Mouse (Mus musculus) brown adipose tissue, adult 24 weeks (tissue): ENCODE results near the gene Atpaf1. TPM values are rescaled to one million over a fixed set of nuclear protein-coding genes. Genes with fewer than 3 reads are reported as not detected.

Experiments
- H3K27ac ChIP-seq: fragments of 200-500 bp; replicated peaks from 2 replicates; pipeline ENCODE4 v1.5.1; 2012; ENCODE audit warnings: low read depth, mild to moderate bottlenecking, low read length
- H3K4me1 ChIP-seq: fragments of 200-500 bp; 2 replicates; pipeline ENCODE4 v1.6.1; 2012; ENCODE audit warnings: low read length, mixed read lengths; ENCODE audit not compliant: control insufficient read depth, insufficient read depth, insufficient read length
- H3K4me3 ChIP-seq: fragments of 200-500 bp; 2 replicates; pipeline ENCODE4 v1.5.1; 2012; ENCODE audit warnings: low read depth, mild to moderate bottlenecking, low read length, moderate library complexity; ENCODE audit not compliant: insufficient read depth
- polyA plus RNA-seq: library from polyadenylated mRNA; stranded (reverse); fragments of >200 nt; gene quantifications from 2 replicates; pipeline ENCODE4 v1.2.4, GENCODE M21; 2012; ENCODE audit not compliant: missing spikeins, insufficient read depth, insufficient read length

Gene Atpaf1
- polyA plus RNA-seq = 48.5 and 53.5 TPM in 2 replicates

DNA sequence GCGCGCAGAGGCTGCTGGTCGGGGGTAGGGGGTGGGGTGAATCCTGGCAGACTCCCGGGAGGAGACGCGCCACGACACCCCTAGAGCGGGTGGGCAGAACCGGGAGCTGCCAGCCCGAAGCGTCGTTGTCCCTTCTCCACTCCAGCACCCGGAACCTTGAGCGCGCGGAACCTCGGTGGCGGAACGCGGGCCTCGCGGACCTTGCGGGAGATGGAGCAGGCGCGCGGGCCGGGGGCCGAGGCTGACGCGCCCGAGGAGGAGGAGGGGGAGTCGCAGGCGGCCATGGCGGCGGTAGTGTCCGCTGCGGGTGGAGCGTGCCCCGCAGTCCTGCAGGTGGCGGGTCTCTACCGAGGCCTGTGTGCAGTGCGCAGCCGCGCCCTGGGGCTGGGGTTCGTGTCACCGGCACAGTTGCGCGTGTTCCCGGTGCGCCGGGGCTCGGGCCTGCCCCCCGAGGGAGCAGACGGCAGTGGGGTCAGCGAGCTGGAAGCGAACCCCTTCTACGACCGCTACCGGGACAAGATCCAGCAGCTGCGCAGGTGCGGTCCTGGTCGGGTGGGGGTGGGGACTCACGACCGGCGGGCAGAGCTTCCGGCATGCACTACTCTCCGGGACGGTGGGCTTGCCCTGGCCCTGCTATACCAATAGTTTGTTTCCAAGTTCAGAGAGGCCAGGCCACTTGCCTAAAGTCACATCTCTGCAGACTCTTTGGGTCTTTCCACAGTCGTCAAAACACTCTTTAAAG is at the start of gene Atpaf1:
Gene Atpaf1, plus strand, starts transcription at position 44 of the 742 bp plus-strand sequence.
- Histone ChIP-seq H3K4me1 (peaks cover 2% of the 10 kb centered on the region; the same call in 1 of the 2 replicates), H3K27ac (peak within 1 kb of the TSS; percentile 46), H3K4me3 (peak within 1 kb of the TSS; percentile 89)

- peaks cover 14% of the 10 kb centered on the region for H3K4me1 ChIP-seq
- no peak overlapping the region for H3K4me3 ChIP-seq
- H3K27ac ChIP-seq = no peak overlapping the region
Measured at GRCm38 (mm10) chr4:115734867-115735266, 49.7 kb upstream of the Atpaf1 start.

DNA sequence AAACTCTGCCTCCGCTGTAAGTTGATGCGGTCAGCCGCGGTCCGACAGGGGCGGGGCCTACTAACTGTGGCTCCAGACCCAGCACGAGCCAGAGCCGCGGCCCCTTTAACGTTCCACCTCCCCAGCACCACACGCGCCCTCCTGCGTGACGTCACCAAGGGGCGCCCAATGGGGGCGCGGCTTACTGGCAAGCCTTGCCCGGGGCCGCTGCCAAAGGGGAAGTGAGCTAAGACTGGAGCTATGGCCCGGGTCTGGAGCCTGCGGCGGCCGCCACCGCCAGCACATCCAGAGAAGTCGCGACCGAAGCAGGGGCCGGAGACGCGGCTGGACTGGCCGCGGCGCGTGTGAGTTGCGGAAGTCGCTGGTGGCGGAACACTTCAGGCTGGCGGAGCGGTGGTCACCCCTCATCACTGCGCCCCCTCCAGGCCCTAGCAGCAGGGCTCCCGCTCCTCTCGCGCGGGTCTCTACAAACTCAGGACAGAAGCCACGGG is 47.0 kb upstream of the Atpaf1 start, which contains the start of gene Efcab14:
Gene Efcab14, plus strand, starts transcription at position 194 of the 491 bp plus-strand sequence.
- peaks cover 14% of the 10 kb centered on the region for H3K4me1 ChIP-seq
- peak within 1 kb of the TSS; percentile 83 for H3K4me3 ChIP-seq
- peak within 1 kb of the TSS; percentile 62 for H3K27ac ChIP-seq

DNA sequence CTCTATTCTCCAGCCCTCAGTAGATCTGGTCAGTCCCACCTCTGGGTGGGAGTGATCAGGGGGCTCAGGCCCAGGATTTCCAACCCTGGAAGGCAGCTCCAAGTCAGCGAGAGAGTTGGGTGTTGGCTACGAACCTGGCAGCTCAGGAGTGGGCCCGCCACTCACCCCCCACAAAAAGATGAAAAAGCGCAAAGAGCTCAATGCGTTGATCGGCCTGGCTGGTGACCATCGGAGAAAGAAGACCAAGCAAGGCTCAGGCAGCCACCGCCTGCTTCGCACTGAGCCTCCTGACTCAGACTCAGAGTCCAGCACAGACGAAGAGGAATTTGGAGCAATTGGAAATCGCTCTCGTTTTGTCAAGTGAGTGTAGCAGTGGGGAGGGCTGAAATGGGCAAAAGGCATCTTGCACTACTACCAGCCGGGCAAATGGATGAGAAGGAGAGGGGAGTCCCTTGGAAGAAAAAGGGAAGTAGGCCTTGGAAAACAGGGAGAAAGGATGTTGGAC is 46.1 kb upstream of the Atpaf1 start:
- Histone ChIP-seq H3K4me3 (peak overlapping the region; percentile 83), H3K4me1 (peaks cover 10% of the 10 kb centered on the region), H3K27ac (no peak overlapping the region)

DNA sequence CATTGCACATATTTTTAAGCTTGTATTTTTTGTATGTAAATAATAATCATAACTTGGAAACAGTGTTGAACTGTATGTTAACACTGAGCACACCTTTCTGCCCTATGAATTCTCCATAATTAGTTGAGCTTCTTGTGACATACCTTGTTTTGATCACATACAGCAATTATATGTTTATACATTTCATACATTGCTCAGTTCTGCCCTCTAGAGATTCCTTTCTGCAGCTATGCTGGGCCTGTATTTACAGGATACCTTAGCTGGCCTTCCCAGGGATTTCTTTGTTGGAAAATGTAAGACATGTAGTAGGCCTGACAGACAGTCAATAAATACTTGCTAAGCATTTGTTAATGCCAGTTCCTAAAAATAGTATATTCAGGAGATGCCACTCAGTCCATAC is 42.0 kb upstream of the Atpaf1 start:
- Histone ChIP-seq H3K27ac (no peak overlapping the region), H3K4me3 (no peak overlapping the region), H3K4me1 (peaks cover 10% of the 10 kb centered on the region)

DNA sequence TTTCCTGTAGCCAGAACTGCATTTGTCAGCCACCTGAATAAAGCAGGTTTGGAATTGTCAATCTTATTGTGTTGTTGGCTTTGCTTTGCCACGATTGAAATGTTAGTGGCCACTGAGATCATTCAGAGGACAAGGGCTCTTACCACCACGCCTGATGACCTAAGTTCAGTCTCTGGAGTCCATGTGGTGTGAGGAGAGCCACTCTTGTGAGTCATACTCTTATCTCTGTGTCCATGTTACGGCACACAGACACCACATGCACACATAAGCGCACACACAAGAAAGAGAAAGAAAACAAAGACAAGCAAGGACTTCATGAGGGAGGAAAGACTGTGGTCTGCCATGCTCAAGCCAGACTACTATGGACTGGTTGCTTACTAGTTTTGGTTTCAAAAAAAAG is 41.5 kb upstream of the Atpaf1 start:
- Histone ChIP-seq H3K4me3 (no peak overlapping the region), H3K27ac (no peak overlapping the region), H3K4me1 (peaks cover 10% of the 10 kb centered on the region)

- Histone ChIP-seq H3K27ac (no peak overlapping the region), H3K4me3 (no peak overlapping the region), H3K4me1 (no peaks in the 10 kb centered on the region)
Measured at GRCm38 (mm10) chr4:115748181-115748580, 36.4 kb upstream of the Atpaf1 start.

- Histone ChIP-seq H3K4me1 (no peaks in the 10 kb centered on the region), H3K27ac (no peak overlapping the region), H3K4me3 (no peak overlapping the region)
Measured at GRCm38 (mm10) chr4:115749336-115749735, 35.3 kb upstream of the Atpaf1 start.

DNA sequence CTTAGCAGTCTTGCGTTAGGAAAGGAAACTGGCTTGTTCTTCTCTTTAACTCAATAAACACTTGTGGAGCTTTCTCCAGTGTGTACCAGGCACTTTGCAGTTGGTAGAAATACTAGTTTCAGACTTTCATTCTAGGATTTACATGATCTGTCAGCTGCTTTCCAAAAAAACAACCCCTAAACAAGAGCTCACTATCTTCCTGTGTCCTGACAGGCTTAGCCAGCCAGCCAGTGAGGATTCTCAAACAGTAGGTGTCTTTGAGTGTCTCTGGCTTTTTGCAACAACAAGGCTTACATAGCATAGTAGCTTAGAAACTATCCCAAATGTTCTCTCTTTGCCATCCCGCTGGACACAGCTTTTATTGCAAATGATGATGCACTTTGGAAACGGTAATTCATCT is 30.5 kb upstream of the Atpaf1 start:
- H3K4me1 ChIP-seq = no peaks in the 10 kb centered on the region
- H3K27ac ChIP-seq = no peak overlapping the region

GRCm38 (mm10) chr4:115754851-115755250 is 29.8 kb upstream of the Atpaf1 start:
- no peak overlapping the region for H3K4me3 ChIP-seq
- H3K27ac ChIP-seq = no peak overlapping the region
- no peaks in the 10 kb centered on the region for H3K4me1 ChIP-seq

More for the DNA sequence above, 30.5 kb upstream of the Atpaf1 start:
- no peak overlapping the region for H3K4me3 ChIP-seq

- no peak overlapping the region for H3K27ac ChIP-seq
- H3K4me3 ChIP-seq = no peak overlapping the region
- H3K4me1 ChIP-seq = no peaks in the 10 kb centered on the region
Measured at GRCm38 (mm10) chr4:115761206-115761605, 23.4 kb upstream of the Atpaf1 start.

GRCm38 (mm10) chr4:115764581-115764980 is 20.0 kb upstream of the Atpaf1 start:
- no peak overlapping the region for H3K27ac ChIP-seq
- no peaks in the 10 kb centered on the region for H3K4me1 ChIP-seq
- H3K4me3 ChIP-seq = no peak overlapping the region

GRCm38 (mm10) chr4:115767647-115768467 is 16.8 kb upstream of the Atpaf1 start:
- Histone ChIP-seq H3K27ac (no peak overlapping the region), H3K4me1 (no peaks in the 10 kb centered on the region), H3K4me3 (no peak overlapping the region)

GRCm38 (mm10) chr4:115775056-115775455 is 9.6 kb upstream of the Atpaf1 start:
- Histone ChIP-seq H3K4me1 (no peaks in the 10 kb centered on the region; the same call in 1 of the 2 replicates), H3K27ac (no peak overlapping the region), H3K4me3 (no peak overlapping the region)

DNA sequence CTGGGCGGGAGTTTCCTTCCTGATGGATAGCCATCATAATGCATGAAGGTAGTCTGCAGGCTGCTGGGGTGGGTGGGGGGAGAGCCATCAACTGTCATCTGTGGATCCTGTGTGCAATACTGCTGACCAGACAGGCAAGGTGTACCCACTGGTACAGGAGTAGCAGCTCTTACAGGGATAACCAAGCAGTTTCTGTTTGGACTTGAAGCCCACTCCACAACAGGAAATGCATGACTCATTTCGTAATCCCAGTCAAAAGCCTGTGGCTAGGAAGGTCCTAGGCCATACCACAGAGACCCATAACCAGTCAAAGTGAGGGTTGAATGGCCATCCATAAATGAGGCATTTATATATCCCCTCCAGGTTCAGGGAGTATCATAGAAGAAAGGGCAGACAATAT is 7.0 kb upstream of the Atpaf1 start:
- Histone ChIP-seq H3K4me3 (no peak overlapping the region), H3K27ac (no peak overlapping the region), H3K4me1 (no peaks in the 10 kb centered on the region; the same call in 1 of the 2 replicates)
